Mouse (Mus musculus): ENCODE measurements at regions not wholly inside any gene's neighbourhood (a gene's known extent, or its start where the extent isn't known, plus 50 kb on each side); places are given as distances from the start of the nearest gene placed in this dataset.

DNA sequence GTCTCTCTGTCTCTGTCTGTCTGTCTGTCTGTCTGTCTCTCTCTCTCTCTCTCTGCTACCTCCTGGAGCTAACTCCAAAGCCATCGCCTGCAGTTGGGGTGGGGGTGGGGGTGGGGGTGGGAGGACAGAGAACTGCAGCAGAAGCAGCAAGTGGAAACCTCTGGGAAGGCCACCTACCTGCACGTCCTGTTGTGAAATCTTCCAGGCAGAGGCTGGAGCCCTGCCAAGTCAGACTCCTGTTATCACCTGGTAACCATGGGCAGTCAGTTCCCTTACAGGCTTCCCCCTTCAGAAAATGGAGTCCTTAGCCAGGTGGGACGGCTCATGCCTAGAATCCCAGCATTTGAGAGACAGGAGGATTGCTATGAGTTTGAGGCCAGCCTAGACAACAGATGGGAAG is 361.8 kb downstream of the Bcor start:
- no peak for TF ChIP-seq CTCF (IDR thresholded peaks at IDR 0.05; ENCODE audit: control insufficient read depth, insufficient read depth, low read length)
- TF ChIP-seq POLR2A (IDR thresholded peaks at IDR 0.05; ENCODE audit: borderline replicate concordance, control insufficient read depth, low read depth, low read length) = no peak
